Mouse (Mus musculus): ENCODE data around the gene Mob1a. TPM values are rescaled to one million over a fixed set of nuclear protein-coding genes. Genes with fewer than 3 reads are reported as not detected.

Gene Mob1a
- polyA plus RNA-seq, 1 experiment from 2014 or later: 67.6 TPM

Other genes with a start within 250 kb of the Mob1a start
- 25.1 and 28.8 TPM in 2 replicates for gene Pcgf1, start 248.1 kb upstream of the Mob1a start, polyA plus RNA-seq (2015; fragmentation: Nextera tagmentation; extraction: Ambion mirVana)
- 0.58 and 0.65 TPM in 2 replicates for gene Lbx2, start 239.6 kb upstream of the Mob1a start, polyA plus RNA-seq (2015; fragmentation: Nextera tagmentation; extraction: Ambion mirVana)
- gene Ccdc142, start 224.4 kb upstream of the Mob1a start, polyA plus RNA-seq (2015; fragmentation: Nextera tagmentation; extraction: Ambion mirVana): 1.2 and 1.5 TPM in 2 replicates
- 1.8 TPM in 2 replicates for gene Gm42688, start 224.4 kb upstream of the Mob1a start, polyA plus RNA-seq (2015; fragmentation: Nextera tagmentation; extraction: Ambion mirVana)
- 115 and 123 TPM in 2 replicates for gene Mrpl53, start 217.0 kb upstream of the Mob1a start, polyA plus RNA-seq (2015; fragmentation: Nextera tagmentation; extraction: Ambion mirVana)
- 8.3 TPM in 2 replicates for gene Mogs, start 210.5 kb upstream of the Mob1a start, polyA plus RNA-seq (2015; fragmentation: Nextera tagmentation; extraction: Ambion mirVana)
- 87.9 and 93.8 TPM in 2 replicates for gene Wbp1, start 204.5 kb upstream of the Mob1a start, polyA plus RNA-seq (2015; fragmentation: Nextera tagmentation; extraction: Ambion mirVana)
- gene Ino80b, start 200.6 kb upstream of the Mob1a start, polyA plus RNA-seq (2015; fragmentation: Nextera tagmentation; extraction: Ambion mirVana): 7.9 and 8.4 TPM in 2 replicates
- 39.7 and 42.8 TPM in 2 replicates for gene Rtkn, start 190.6 kb upstream of the Mob1a start, polyA plus RNA-seq (2015; fragmentation: Nextera tagmentation; extraction: Ambion mirVana)
- 4.1 and 5.0 TPM in 2 replicates for gene Wdr54, start 169.6 kb upstream of the Mob1a start, polyA plus RNA-seq (2015; fragmentation: Nextera tagmentation; extraction: Ambion mirVana)
- 2.1 and 2.2 TPM in 2 replicates for gene 1700003E16Rik, start 169.6 kb upstream of the Mob1a start, polyA plus RNA-seq (2015; fragmentation: Nextera tagmentation; extraction: Ambion mirVana)
- 73.7 and 74.1 TPM in 2 replicates for gene Dctn1, start 160.1 kb upstream of the Mob1a start, polyA plus RNA-seq (2015; fragmentation: Nextera tagmentation; extraction: Ambion mirVana)
- 0.30 and 0.60 TPM in 2 replicates for gene Slc4a5, start 106.2 kb upstream of the Mob1a start, polyA plus RNA-seq (2015; fragmentation: Nextera tagmentation; extraction: Ambion mirVana)
- 29.6 and 35.2 TPM in 2 replicates for gene Mthfd2, start 108 bp upstream of the Mob1a start, polyA plus RNA-seq (2015; fragmentation: Nextera tagmentation; extraction: Ambion mirVana)
- gene Bola3, start 23.1 kb downstream of the Mob1a start, polyA plus RNA-seq (2015; fragmentation: Nextera tagmentation; extraction: Ambion mirVana): 121 and 145 TPM in 2 replicates
- gene Tet3, start 133.1 kb downstream of the Mob1a start, polyA plus RNA-seq (2015; fragmentation: Nextera tagmentation; extraction: Ambion mirVana): 34.5 and 44.2 TPM in 2 replicates
- 69.5 and 79.1 TPM in 2 replicates for gene Dguok, start 181.0 kb downstream of the Mob1a start, polyA plus RNA-seq (2015; fragmentation: Nextera tagmentation; extraction: Ambion mirVana)
- 1,788 and 2,212 TPM in 2 replicates for gene Actg2, start 210.2 kb downstream of the Mob1a start, polyA plus RNA-seq (2015; fragmentation: Nextera tagmentation; extraction: Ambion mirVana)
- gene Stambp, start 246.7 kb downstream of the Mob1a start, polyA plus RNA-seq (2015; fragmentation: Nextera tagmentation; extraction: Ambion mirVana): 28.0 and 32.5 TPM in 2 replicates